23 mouse cellular contexts compared by ENCODE assay signal in genomic region chr8:41526283-41526682, GRCm38 (mm10).
"Had no signal": no experiment of that assay in that cellular context is flagged by ENCODE, and none has a peak within 500 bp of the region (broad histone marks: within the 10 kb centered on the region; RNA-seq: fewer than 3 reads in every experiment).

No protein-coding gene starts in this region.

- H3K27ac ChIP-seq: limb, embryonic 15.5 days; liver, embryonic 14.5 days; midbrain, embryonic 10.5 days; midbrain, embryonic 13.5 days; neural tube, embryonic 13.5 days; stomach, postnatal 0 days had no signal

- H3K36me3 ChIP-seq: limb, embryonic 15.5 days; midbrain, embryonic 10.5 days; midbrain, embryonic 13.5 days; neural tube, embryonic 13.5 days had no signal

- ATAC-seq: intestine, postnatal 0 days; liver, postnatal 0 days; lung, postnatal 0 days; midbrain, embryonic 13.5 days; midbrain, embryonic 16.5 days had no signal

- H3K27me3 ChIP-seq: limb, embryonic 15.5 days; megakaryocyte, embryonic 14.5 days; midbrain, embryonic 13.5 days; neural tube, embryonic 13.5 days had no signal

- DNase-seq: kidney, adult 2 months; kidney, postnatal 10 days; kidney, postnatal 36 days; left cerebral cortex, postnatal 4 days; liver, postnatal 0 days; lung, embryonic 14.5 days; lung, postnatal 36 days; retina, postnatal 1 day; right cerebral cortex, postnatal 25 days; spleen, adult 18-20 months; thymus, adult 18-20 months; thymus, postnatal 36 days had no signal

- H3K9me3 ChIP-seq: limb, embryonic 15.5 days; midbrain, embryonic 10.5 days; midbrain, embryonic 13.5 days; neural tube, embryonic 13.5 days had no signal

- H3K4me3 ChIP-seq: limb, embryonic 15.5 days; megakaryocyte, embryonic 14.5 days; midbrain, embryonic 10.5 days; midbrain, embryonic 13.5 days; myocyte; neural tube, embryonic 13.5 days had no signal

- H3K4me1 ChIP-seq: megakaryocyte, embryonic 14.5 days; midbrain, embryonic 10.5 days; midbrain, embryonic 13.5 days; neural tube, embryonic 13.5 days had no signal
